Mouse (Mus musculus) lung, postnatal 0 days (tissue): ENCODE data around the gene Neurod1.

Experiments used
- CTCF ChIP-seq: IDR thresholded peaks from 2 replicates; pipeline ENCODE4 v1.5.1; 2016; ENCODE audit warnings: antibody characterized with exemption, mild to moderate bottlenecking
- EP300 ChIP-seq: IDR thresholded peaks from 2 replicates; pipeline ENCODE4 v1.6.1; 2016; ENCODE audit warnings: antibody characterized with exemption, mild to moderate bottlenecking, control low read depth

DNA sequence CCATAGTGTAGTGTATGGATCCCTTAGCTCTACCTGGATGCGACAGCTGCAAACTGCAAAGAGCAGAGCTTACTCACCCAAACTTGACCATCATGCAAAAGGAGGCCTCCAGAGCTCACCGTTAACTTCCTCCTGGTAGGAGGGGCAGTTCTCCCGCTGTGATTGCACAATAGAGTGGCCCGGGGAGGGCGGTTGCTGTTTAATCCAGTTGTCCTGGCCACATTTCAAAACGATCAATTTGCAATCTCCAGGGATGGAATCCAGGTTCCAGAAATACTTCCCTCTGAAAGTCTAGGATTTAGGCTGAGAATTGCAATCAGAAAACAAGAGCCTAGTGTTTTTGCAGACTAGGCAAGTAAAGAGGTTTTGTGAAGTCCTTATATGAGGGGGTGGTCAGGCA is 26.9 kb downstream of the Neurod1 start:
- no peak for TF ChIP-seq CTCF
- TF ChIP-seq EP300, result no peak
